Mouse (Mus musculus): ENCODE measurements around the gene Wdr86. TPM values are rescaled to one million over a fixed set of nuclear protein-coding genes. Genes with fewer than 3 reads are reported as not detected.

The Wdr86 gene
- polyA plus RNA-seq, 1 experiment from 2014 or later = 9.6 TPM

DNA sequence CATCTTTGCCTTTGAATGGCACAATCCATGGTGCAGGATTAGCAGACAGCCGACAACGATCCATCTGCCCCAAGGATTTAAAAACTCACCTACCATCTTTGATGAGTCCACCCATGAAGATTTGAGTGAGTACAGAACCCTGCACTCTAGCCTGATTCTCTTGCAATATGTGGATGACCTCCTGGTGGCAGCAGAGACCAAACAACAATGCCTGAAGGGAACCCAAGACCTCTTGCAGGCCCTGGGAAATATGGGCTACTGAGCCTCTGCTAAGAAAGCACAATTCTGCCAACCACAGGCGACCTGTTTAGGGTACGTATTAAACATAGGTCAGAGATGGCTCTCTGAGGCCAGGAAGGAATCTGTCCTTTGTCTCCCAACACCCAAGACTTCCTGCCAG, 56.3 kb downstream of the Wdr86 start:
- no peak overlapping the region for H3K27ac ChIP-seq (replicated peaks in 1 of 2; ENCODE audit: control insufficient read depth in 1 of 2, insufficient read depth in 1 of 2, low read depth in 2 of 2, low read length in 2 of 2)

More for the DNA sequence above, 56.3 kb downstream of the Wdr86 start:
- no peaks in the 10 kb centered on the region for H3K36me3 ChIP-seq (ENCODE audit: control insufficient read depth, insufficient read depth, low read length)
- peaks cover 6% of the 10 kb centered on the region; the same call in 1 of the 2 replicates for H3K27me3 ChIP-seq (ENCODE audit: control insufficient read depth, insufficient read depth, low read length)
- no peak overlapping the region for H3K9ac ChIP-seq (ENCODE audit: low read length)
- H3K9me3 ChIP-seq (ENCODE audit: control insufficient read depth, low read length) = no peaks in the 10 kb centered on the region
- WGBS = 27% methylated on average over 4 of the region's 4 CpGs
- H3K4me3 ChIP-seq (ENCODE audit: control insufficient read depth in 1 of 2, insufficient read depth in 1 of 2, low read depth in 1 of 2, low read length in 2 of 2) = no peak overlapping the region
- H3K4me2 ChIP-seq (ENCODE audit: low read length) = no peak overlapping the region
- H3K4me1 ChIP-seq (ENCODE audit: control insufficient read depth in 2 of 2, insufficient read depth in 2 of 2, low read length in 2 of 2) = no peaks in the 10 kb centered on the region
- no peak for ATAC-seq (ENCODE audit: insufficient number of reproducible peaks, insufficient read depth, low FRiP score, low read depth)

Other genes starting within 250 kb of the Wdr86 start
- 0.05 and 0.07 TPM in 2 replicates for gene Gbx1, start 203.5 kb downstream of the Wdr86 start, polyA plus RNA-seq (2014; fragmentation: Nextera tagmentation; extraction: Ambion mirVana)
- gene Asb10, start 189.7 kb downstream of the Wdr86 start, polyA plus RNA-seq (2014; fragmentation: Nextera tagmentation; extraction: Ambion mirVana) = 5.0 and 6.3 TPM in 2 replicates
- not detected in 2 replicates for gene 4931409K22Rik, start 173.9 kb downstream of the Wdr86 start, polyA plus RNA-seq (2014; fragmentation: Nextera tagmentation; extraction: Ambion mirVana)
- 57.4 and 60.8 TPM in 2 replicates for gene Abcf2, start 153.3 kb downstream of the Wdr86 start, polyA plus RNA-seq (2014; fragmentation: Nextera tagmentation; extraction: Ambion mirVana)
- gene Chpf2, start 144.0 kb downstream of the Wdr86 start, polyA plus RNA-seq (2014; fragmentation: Nextera tagmentation; extraction: Ambion mirVana) = 8.6 and 8.9 TPM in 2 replicates
- 71.0 and 78.4 TPM in 2 replicates for gene Smarcd3, start 106.3 kb downstream of the Wdr86 start, polyA plus RNA-seq (2014; fragmentation: Nextera tagmentation; extraction: Ambion mirVana)
- gene Nub1, start 45.2 kb downstream of the Wdr86 start, polyA plus RNA-seq (2014; fragmentation: Nextera tagmentation; extraction: Ambion mirVana) = 27.5 and 28.0 TPM in 2 replicates
- 1.5 TPM in 1 of 2 replicates, not detected in the other for gene Crygn, start 27.3 kb upstream of the Wdr86 start, polyA plus RNA-seq (2014; fragmentation: Nextera tagmentation; extraction: Ambion mirVana)
- gene Rheb, start 111.9 kb upstream of the Wdr86 start, polyA plus RNA-seq (2014; fragmentation: Nextera tagmentation; extraction: Ambion mirVana) = 274 and 275 TPM in 2 replicates

Data from heart, embryonic 14.5 days (tissue).